Mouse (Mus musculus): ENCODE results near the gene Mrps27. TPM values are rescaled to one million over a fixed set of nuclear protein-coding genes. Genes with fewer than 3 reads are reported as not detected.
A peak's percentile ranks its signal among the peaks of the same experiment; 100 is the strongest.

The Mrps27 gene
- polyA plus RNA-seq, 1 experiment from 2014 or later, result 39.8 TPM

DNA sequence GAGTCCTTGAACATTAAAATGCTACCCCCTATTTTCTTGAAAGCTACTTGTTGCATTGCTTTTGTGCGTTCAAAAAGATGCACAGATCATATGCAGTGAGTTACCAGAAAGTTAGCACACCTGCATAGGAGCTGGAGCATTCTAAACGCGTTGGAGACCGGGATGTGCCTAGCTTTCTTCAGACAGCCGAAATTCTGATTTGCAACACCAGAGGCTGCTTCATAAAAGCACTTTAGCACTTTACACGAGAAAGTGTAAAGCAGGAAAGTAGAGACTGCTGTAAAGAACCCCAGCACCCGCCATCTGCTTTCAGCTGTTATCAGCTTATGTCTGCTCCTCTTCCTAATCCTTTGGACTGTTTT lies 8.9 kb downstream of the Mrps27 start:
- Histone ChIP-seq H3K9me3 (no peaks in the 10 kb centered on the region), H3K4me3 (peak overlapping the region; percentile 47), H3K4me2 (replicated peaks) (peak overlapping the region; percentile 68), H3K9ac (replicated peaks) (peak overlapping the region; percentile 43), H3K27me3 (no peaks in the 10 kb centered on the region), H3K36me3 (peaks cover 5% of the 10 kb centered on the region; the same call in 1 of the 2 replicates), H3K4me1 (peaks cover 6% of the 10 kb centered on the region), H3K27ac (replicated peaks) (peak overlapping the region; percentile 83)
- WGBS, result 8% methylated on average over 7 of the region's 7 CpGs
- ATAC-seq (replicated peaks), result peak; percentile 60; the same call in 1 of the 2 replicates

GRCm38 (mm10) chr13:99355072-99355471 lies 10.5 kb downstream of the Mrps27 start:
- Histone ChIP-seq H3K36me3 (peaks cover 3% of the 10 kb centered on the region; the same call in 1 of the 2 replicates), H3K4me3 (no peak overlapping the region), H3K4me1 (peaks cover 6% of the 10 kb centered on the region), H3K27ac (replicated peaks) (no peak overlapping the region), H3K9ac (replicated peaks) (no peak overlapping the region), H3K4me2 (replicated peaks) (no peak overlapping the region), H3K27me3 (no peaks in the 10 kb centered on the region), H3K9me3 (no peaks in the 10 kb centered on the region)
- no peak for ATAC-seq (replicated peaks)
- WGBS, result 93% methylated on average over 6 of the region's 6 CpGs

DNA sequence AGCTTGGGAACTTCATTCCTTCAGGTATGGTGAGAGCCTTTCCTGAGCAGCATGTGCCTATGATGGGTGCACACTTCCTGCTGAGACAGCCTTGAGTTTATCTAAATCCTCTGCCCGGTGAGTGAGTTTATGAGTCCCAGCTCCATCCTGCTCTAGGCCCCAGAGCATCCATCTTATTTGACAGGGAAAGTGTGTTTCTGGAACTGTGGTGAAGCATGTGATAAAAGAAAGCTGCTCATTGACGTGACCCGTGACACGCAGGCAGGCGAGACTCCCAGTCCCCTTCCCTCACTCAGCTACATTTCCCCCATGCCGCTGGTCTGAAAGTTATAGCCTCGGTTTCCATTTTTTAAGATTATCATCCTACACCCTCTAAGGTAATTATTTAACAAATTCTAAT lies 11.3 kb downstream of the Mrps27 start:
- H3K27ac ChIP-seq (replicated peaks), result no peak overlapping the region
- no peak overlapping the region for H3K4me3 ChIP-seq
- no peak for ATAC-seq (replicated peaks)
- no peak overlapping the region for H3K4me2 ChIP-seq (replicated peaks)
- peaks cover 3% of the 10 kb centered on the region; the same call in 1 of the 2 replicates for H3K36me3 ChIP-seq
- 89% methylated on average over 7 of the region's 7 CpGs for WGBS
- H3K9me3 ChIP-seq, result no peaks in the 10 kb centered on the region
- no peaks in the 10 kb centered on the region for H3K27me3 ChIP-seq
- H3K9ac ChIP-seq (replicated peaks), result no peak overlapping the region
- peaks cover 6% of the 10 kb centered on the region for H3K4me1 ChIP-seq

DNA sequence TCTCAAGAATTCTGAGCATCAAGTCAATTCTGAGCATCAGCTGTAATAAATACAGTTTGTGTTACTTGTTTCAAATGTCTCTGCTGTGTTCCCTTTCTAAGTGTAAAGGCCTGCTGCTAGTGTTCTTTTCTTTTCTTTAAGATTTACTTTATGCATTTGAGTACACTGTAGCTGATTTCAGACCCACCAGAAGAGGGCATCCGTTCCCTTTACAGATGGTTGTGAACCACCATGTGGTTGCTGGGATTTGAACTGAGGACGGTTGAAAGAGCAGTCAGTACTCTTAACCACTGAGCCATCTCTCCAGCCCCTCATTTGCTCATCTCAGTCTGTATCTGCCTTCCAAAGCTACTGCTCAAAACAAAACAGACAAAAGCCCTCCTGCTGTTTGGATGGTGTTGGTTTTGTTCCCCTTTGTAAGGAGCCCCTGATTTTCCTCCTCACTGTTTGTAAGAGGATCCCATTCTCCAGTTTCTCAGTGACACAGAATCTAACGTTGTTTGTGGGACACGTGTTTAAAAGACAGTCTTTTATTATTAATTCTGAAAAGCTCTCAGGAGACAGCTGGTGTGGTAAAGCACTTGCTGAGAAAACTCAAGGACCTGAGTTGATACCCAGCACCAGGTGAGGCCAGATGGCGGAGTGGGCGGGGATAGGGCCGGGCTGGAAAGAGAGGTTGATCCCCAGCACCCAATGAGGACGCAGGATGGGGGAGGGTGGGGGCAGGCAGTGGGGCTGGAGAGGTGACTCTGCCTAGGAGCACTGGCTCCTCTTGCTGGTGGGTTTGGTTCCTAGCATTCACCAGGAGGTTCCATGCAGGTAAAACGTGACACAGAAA lies 12.1 kb downstream of the Mrps27 start:
- WGBS, result 31% methylated on average over 9 of the region's 9 CpGs
- no peak overlapping the region for H3K4me2 ChIP-seq (replicated peaks)
- peaks cover under 1% of the 10 kb centered on the region; the same call in 1 of the 2 replicates for H3K36me3 ChIP-seq
- ATAC-seq (replicated peaks), result no peak
- H3K9me3 ChIP-seq, result no peaks in the 10 kb centered on the region
- no peak overlapping the region for H3K4me3 ChIP-seq
- H3K9ac ChIP-seq (replicated peaks), result no peak overlapping the region
- no peak overlapping the region for H3K27ac ChIP-seq (replicated peaks)
- H3K27me3 ChIP-seq, result no peaks in the 10 kb centered on the region
- peaks cover 6% of the 10 kb centered on the region for H3K4me1 ChIP-seq

- Histone ChIP-seq H3K27me3 (no peaks in the 10 kb centered on the region), H3K27ac (replicated peaks) (no peak overlapping the region), H3K36me3 (no peaks in the 10 kb centered on the region), H3K4me2 (replicated peaks) (no peak overlapping the region), H3K9ac (replicated peaks) (no peak overlapping the region), H3K4me1 (peaks cover under 1% of the 10 kb centered on the region), H3K9me3 (no peaks in the 10 kb centered on the region), H3K4me3 (no peak overlapping the region)
- ATAC-seq (replicated peaks), result peak; percentile 51; the same call in 1 of the 2 replicates
- WGBS, result 82% methylated on average over 14 of the region's 14 CpGs
These were observed 14.3 kb downstream of the Mrps27 start for GRCm38 (mm10) chr13:99358921-99359320.

- ATAC-seq (replicated peaks), result no peak
- H3K4me2 ChIP-seq (replicated peaks), result no peak overlapping the region
- 0 out of 2 replicates have a peak, but pooled peaks cover 8% of the 10 kb centered on the region for H3K4me1 ChIP-seq
- 32% methylated on average over 4 of the region's 4 CpGs for WGBS
- H3K27me3 ChIP-seq, result no peaks in the 10 kb centered on the region
- no peaks in the 10 kb centered on the region for H3K9me3 ChIP-seq
- no peak overlapping the region for H3K4me3 ChIP-seq
- H3K9ac ChIP-seq (replicated peaks), result no peak overlapping the region
- H3K27ac ChIP-seq (replicated peaks), result no peak overlapping the region
- H3K36me3 ChIP-seq, result no peaks in the 10 kb centered on the region
These were observed 19.3 kb downstream of the Mrps27 start for GRCm38 (mm10) chr13:99363866-99364265.

- 87% methylated on average over 5 of the region's 5 CpGs for WGBS
- H3K4me1 ChIP-seq, result 0 out of 2 replicates have a peak, but pooled peaks cover 11% of the 10 kb centered on the region
- no peaks in the 10 kb centered on the region for H3K9me3 ChIP-seq
- no peaks in the 10 kb centered on the region for H3K27me3 ChIP-seq
- 0 out of 2 replicates have a peak overlapping the region, but pooled peaks have one; percentile 11 for H3K27ac ChIP-seq (replicated peaks)
- no peak overlapping the region for H3K4me3 ChIP-seq
- H3K9ac ChIP-seq (replicated peaks), result no peak overlapping the region
- no peaks in the 10 kb centered on the region for H3K36me3 ChIP-seq
- H3K4me2 ChIP-seq (replicated peaks), result no peak overlapping the region
- ATAC-seq (replicated peaks), result no peak
These were observed 22.0 kb downstream of the Mrps27 start for GRCm38 (mm10) chr13:99366422-99367175.

GRCm38 (mm10) chr13:99367554-99368174 lies 23.1 kb downstream of the Mrps27 start:
- no peaks in the 10 kb centered on the region for H3K9me3 ChIP-seq
- H3K4me2 ChIP-seq (replicated peaks), result no peak overlapping the region
- WGBS, result 76% methylated on average over 12 of the region's 12 CpGs
- no peak for ATAC-seq (replicated peaks)
- no peak overlapping the region for H3K9ac ChIP-seq (replicated peaks)
- no peaks in the 10 kb centered on the region for H3K36me3 ChIP-seq
- no peak overlapping the region for H3K4me3 ChIP-seq
- no peaks in the 10 kb centered on the region for H3K27me3 ChIP-seq
- H3K4me1 ChIP-seq, result 0 out of 2 replicates have a peak, but pooled peaks cover 11% of the 10 kb centered on the region
- H3K27ac ChIP-seq (replicated peaks), result no peak overlapping the region

- H3K9ac ChIP-seq (replicated peaks), result no peak overlapping the region
- 0 out of 2 replicates have a peak overlapping the region, but pooled peaks have one; percentile 2 for H3K27ac ChIP-seq (replicated peaks)
- 70% methylated on average over 12 of the region's 12 CpGs for WGBS
- no peaks in the 10 kb centered on the region for H3K36me3 ChIP-seq
- H3K27me3 ChIP-seq, result no peaks in the 10 kb centered on the region
- no peak overlapping the region for H3K4me3 ChIP-seq
- ATAC-seq (replicated peaks), result no peak
- no peaks in the 10 kb centered on the region for H3K9me3 ChIP-seq
- no peak overlapping the region for H3K4me2 ChIP-seq (replicated peaks)
- H3K4me1 ChIP-seq, result 0 out of 2 replicates have a peak, but pooled peaks cover 11% of the 10 kb centered on the region
These were observed 24.5 kb downstream of the Mrps27 start for GRCm38 (mm10) chr13:99369103-99369502.

- Histone ChIP-seq H3K27ac (replicated peaks) (no peak overlapping the region), H3K4me1 (0 out of 2 replicates have a peak, but pooled peaks cover 13% of the 10 kb centered on the region), H3K4me2 (replicated peaks) (no peak overlapping the region), H3K27me3 (no peaks in the 10 kb centered on the region), H3K9me3 (no peaks in the 10 kb centered on the region), H3K36me3 (no peaks in the 10 kb centered on the region), H3K9ac (replicated peaks) (no peak overlapping the region), H3K4me3 (no peak overlapping the region)
- 93% methylated on average over 5 of the region's 5 CpGs for WGBS
- no peak for ATAC-seq (replicated peaks)
These were observed 26.7 kb downstream of the Mrps27 start for GRCm38 (mm10) chr13:99371285-99371684.

- no peak overlapping the region for H3K9ac ChIP-seq (replicated peaks)
- H3K4me1 ChIP-seq, result 0 out of 2 replicates have a peak, but pooled peaks cover 7% of the 10 kb centered on the region
- no peak overlapping the region for H3K27ac ChIP-seq (replicated peaks)
- no peak for ATAC-seq (replicated peaks)
- no peaks in the 10 kb centered on the region for H3K36me3 ChIP-seq
- no peak overlapping the region for H3K4me2 ChIP-seq (replicated peaks)
- no peaks in the 10 kb centered on the region for H3K27me3 ChIP-seq
- 81% methylated on average over 7 of the region's 7 CpGs for WGBS
- no peak overlapping the region for H3K4me3 ChIP-seq
- no peaks in the 10 kb centered on the region for H3K9me3 ChIP-seq
These were observed 29.1 kb downstream of the Mrps27 start for GRCm38 (mm10) chr13:99373684-99374083.

DNA sequence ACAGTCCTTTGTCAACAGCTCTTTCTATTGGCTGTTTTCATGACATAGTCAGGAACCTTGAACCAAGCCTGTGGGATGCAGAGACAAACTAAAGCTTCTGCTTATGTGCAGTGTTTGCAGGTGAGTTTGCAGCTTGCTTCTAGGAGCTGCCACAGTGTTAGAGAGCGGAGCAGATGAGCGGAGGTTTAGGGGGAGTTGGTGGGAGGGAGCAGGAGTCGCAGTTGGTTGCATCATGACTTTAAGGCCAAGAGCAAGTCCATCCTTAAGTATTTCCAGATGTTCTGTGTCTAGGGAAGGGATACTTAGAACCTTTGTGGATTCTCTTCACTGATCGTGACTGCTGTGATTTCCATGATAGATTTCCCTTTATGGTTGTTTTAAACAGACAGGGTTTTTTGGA lies 29.6 kb downstream of the Mrps27 start:
- Histone ChIP-seq H3K4me2 (replicated peaks) (no peak overlapping the region), H3K9me3 (no peaks in the 10 kb centered on the region), H3K27ac (replicated peaks) (no peak overlapping the region), H3K27me3 (no peaks in the 10 kb centered on the region), H3K4me3 (no peak overlapping the region), H3K9ac (replicated peaks) (no peak overlapping the region), H3K4me1 (0 out of 2 replicates have a peak, but pooled peaks cover 2% of the 10 kb centered on the region), H3K36me3 (no peaks in the 10 kb centered on the region)
- WGBS, result 92% methylated on average over 4 of the region's 4 CpGs
- ATAC-seq (replicated peaks), result no peak
